ENCODE assay signal across 28 mouse cellular contexts in the genomic region with DNA sequence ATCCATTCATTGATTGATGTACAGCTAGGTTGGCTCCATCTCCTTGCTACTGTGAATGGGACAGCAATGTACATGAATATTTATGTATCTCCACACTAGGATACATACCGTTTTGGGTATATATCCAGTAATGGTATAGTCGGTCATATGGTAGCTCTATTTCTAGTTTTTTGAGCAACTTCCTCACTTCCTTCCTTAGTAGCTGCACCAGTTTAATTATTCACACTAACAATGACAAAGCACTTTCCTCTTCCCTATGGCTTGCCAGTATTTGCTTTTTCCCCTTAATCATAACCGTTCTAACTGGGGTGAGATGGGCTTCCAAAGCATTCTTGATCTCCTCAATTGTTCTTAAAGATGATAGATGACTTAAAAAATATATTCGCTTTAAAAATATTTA. TPM values are rescaled to one million over a fixed set of nuclear protein-coding genes. Genes with fewer than 3 reads are reported as not detected.
DNase-seq lines count a peak whose midpoint lies in the region; ATAC-seq and TF ChIP-seq lines count a peak whose summit lies in the region.
"Had no signal": no experiment of that assay in that cellular context is flagged by ENCODE, and none has a peak within 500 bp of the region (broad histone marks: within the 10 kb centered on the region; RNA-seq: fewer than 3 reads in every experiment).

No protein-coding gene starts in this region.

- H3K27ac ChIP-seq in liver, adult 2 months (replicated peaks; ENCODE audit: insufficient read depth, low read depth, low read length): no peak overlapping the region
- no peak overlapping the region for H3K27ac ChIP-seq in liver, postnatal 0 days (ENCODE audit: low read depth)
- no peak overlapping the region for H3K27ac ChIP-seq in thymus, adult 2 months (ENCODE audit: control insufficient read depth, insufficient read depth, low read length)
- H3K27ac ChIP-seq: embryonic facial prominence, embryonic 10.5 days; embryonic facial prominence, embryonic 13.5 days; forebrain, embryonic 12.5 days; forebrain, embryonic 15.5 days; heart, embryonic 15.5 days; hindbrain, embryonic 15.5 days; intestine, embryonic 15.5 days had no signal

- TF ChIP-seq CTCF in liver, adult 2 months (IDR thresholded peaks at IDR 0.05; ENCODE audit: low read depth, low read length): no peak
- TF ChIP-seq CTCF in liver, postnatal 0 days (IDR thresholded peaks at IDR 0.05; ENCODE audit: low read depth): no peak
- no peak for TF ChIP-seq CTCF in thymus, adult 2 months (IDR thresholded peaks at IDR 0.05; ENCODE audit: borderline replicate concordance, control insufficient read depth, extremely low read depth, insufficient read depth, low read length, poor library complexity)

- TF ChIP-seq EP300 in liver, postnatal 0 days (IDR thresholded peaks at IDR 0.05; ENCODE audit: low read depth): no peak

- no peak overlapping the region for H3K9ac ChIP-seq in liver, adult 2 months (ENCODE audit: low read depth, low read length)
- H3K9ac ChIP-seq in liver, postnatal 0 days (replicated peaks): no peak overlapping the region
- H3K9ac ChIP-seq: embryonic facial prominence, embryonic 13.5 days; forebrain, embryonic 12.5 days; forebrain, embryonic 15.5 days; heart, embryonic 12.5 days; heart, embryonic 15.5 days; hindbrain, embryonic 15.5 days; intestine, embryonic 15.5 days had no signal

- H3K4me2 ChIP-seq in liver, postnatal 0 days (ENCODE audit: low read depth, low read length): no peak overlapping the region
- H3K4me2 ChIP-seq: embryonic facial prominence, embryonic 13.5 days; forebrain, embryonic 12.5 days; forebrain, embryonic 15.5 days; heart, embryonic 12.5 days; heart, embryonic 15.5 days; hindbrain, embryonic 15.5 days; intestine, embryonic 15.5 days had no signal

- DNase-seq in liver, adult 2 months (ENCODE audit: extremely low read depth, low read depth, low spot score): peak; percentile 24
- no peak for DNase-seq in liver, postnatal 0 days
- no peak for DNase-seq in heart, postnatal 4 days
- DNase-seq in thymus, adult 2 months: no peak
- no peak for DNase-seq in adrenal gland, adult 18-20 months (ENCODE audit: low spot score in 2 of 2)
- DNase-seq: adrenal gland, postnatal 10 days; adrenal gland, postnatal 36 days; cerebellum, adult 11 months; cerebellum, adult 2 months; cerebellum, adult 9-11 months; cerebellum, postnatal 25 days; embryo, embryonic 11 days; gastrocnemius, postnatal 25 days; heart, postnatal 10 days; heart, postnatal 36 days had no signal

- no peak for ATAC-seq in liver, postnatal 0 days
- ATAC-seq in granulocyte monocyte progenitor cell, adult 5-6 weeks (replicated peaks; ENCODE audit: poor library complexity, severe bottlenecking): peak; percentile 82
- ATAC-seq in megakaryocyte progenitor cell, adult 5-6 weeks (replicated peaks; ENCODE audit: poor library complexity): peak; percentile 83
- ATAC-seq: CD4-positive, CD25-positive, alpha-beta regulatory T cell, adult 4 months; forebrain, embryonic 15.5 days; intestine, embryonic 15.5 days had no signal

- no peaks in the 10 kb centered on the region for H3K27me3 ChIP-seq in liver, adult 2 months (ENCODE audit: control insufficient read depth, insufficient read depth, low read length)
- no peaks in the 10 kb centered on the region for H3K27me3 ChIP-seq in liver, postnatal 0 days (ENCODE audit: insufficient read depth, low read length)
- no peaks in the 10 kb centered on the region for H3K27me3 ChIP-seq in thymus, adult 2 months (ENCODE audit: control insufficient read depth, insufficient read depth, low read length)
- H3K27me3 ChIP-seq: embryonic facial prominence, embryonic 13.5 days; forebrain, embryonic 12.5 days; forebrain, embryonic 15.5 days; heart, embryonic 12.5 days; heart, embryonic 15.5 days; hindbrain, embryonic 15.5 days; intestine, embryonic 15.5 days had no signal

- TF ChIP-seq POLR2A in liver, adult 2 months (IDR thresholded peaks at IDR 0.05; ENCODE audit: extremely low read depth, insufficient read depth, low read length): no peak
- TF ChIP-seq POLR2A in thymus, adult 2 months (IDR thresholded peaks at IDR 0.05; ENCODE audit: control insufficient read depth, extremely low read depth, insufficient read depth, low read length, poor library complexity): no peak

- WGBS in liver, adult 2 months: 63% methylated on average over 4 of the region's 4 CpGs
- 44% methylated on average over 4 of the region's 4 CpGs for WGBS in liver, postnatal 0 days (ENCODE audit: insufficient replicate concordance)
- 46% methylated on average over 4 of the region's 4 CpGs for WGBS in thymus, adult 2 months

- H3K9me3 ChIP-seq in liver, postnatal 0 days (ENCODE audit: low read length): no peaks in the 10 kb centered on the region
- H3K9me3 ChIP-seq: embryonic facial prominence, embryonic 10.5 days; embryonic facial prominence, embryonic 13.5 days; forebrain, embryonic 12.5 days; forebrain, embryonic 15.5 days; heart, embryonic 12.5 days; heart, embryonic 15.5 days; hindbrain, embryonic 15.5 days; intestine, embryonic 15.5 days had no signal

- no peaks in the 10 kb centered on the region; the same call in 1 of the 2 replicates for H3K79me2 ChIP-seq in liver, adult 2 months (ENCODE audit: control insufficient read depth, insufficient read depth, low read length)

- no peak overlapping the region for H3K4me3 ChIP-seq in liver, adult 2 months (ENCODE audit: insufficient read depth, low read depth, low read length)
- H3K4me3 ChIP-seq in liver, postnatal 0 days (ENCODE audit: low read depth, low read length): no peak overlapping the region
- no peak overlapping the region for H3K4me3 ChIP-seq in thymus, adult 2 months (ENCODE audit: control insufficient read depth, insufficient read depth, low read length)
- H3K4me3 ChIP-seq: embryonic facial prominence, embryonic 10.5 days; embryonic facial prominence, embryonic 13.5 days; erythroblast, embryonic 14.5 days; forebrain, embryonic 12.5 days; forebrain, embryonic 15.5 days; heart, embryonic 12.5 days; heart, embryonic 15.5 days; hindbrain, embryonic 15.5 days; intestine, embryonic 15.5 days had no signal

- no peaks in the 10 kb centered on the region; the same call in 1 of the 2 replicates for H3K4me1 ChIP-seq in liver, adult 2 months (ENCODE audit: control insufficient read depth, insufficient read depth, low read length)
- 0 out of 2 replicates have a peak, but pooled peaks cover under 1% of the 10 kb centered on the region for H3K4me1 ChIP-seq in liver, postnatal 0 days (ENCODE audit: insufficient read depth)
- no peaks in the 10 kb centered on the region for H3K4me1 ChIP-seq in thymus, adult 2 months (replicated peaks; ENCODE audit: control insufficient read depth, insufficient read depth, low read length)
- H3K4me1 ChIP-seq: forebrain, embryonic 12.5 days; forebrain, embryonic 15.5 days; heart, embryonic 15.5 days; intestine, embryonic 15.5 days had no signal

- H3K36me3 ChIP-seq in liver, adult 2 months (ENCODE audit: control insufficient read depth, insufficient read depth, low read length): no peaks in the 10 kb centered on the region
- H3K36me3 ChIP-seq in liver, postnatal 0 days (replicated peaks; ENCODE audit: insufficient read depth, low read length): no peaks in the 10 kb centered on the region
- H3K36me3 ChIP-seq in thymus, adult 2 months (ENCODE audit: control insufficient read depth, insufficient read depth, low read length): no peaks in the 10 kb centered on the region
- H3K36me3 ChIP-seq: embryonic facial prominence, embryonic 10.5 days; embryonic facial prominence, embryonic 13.5 days; forebrain, embryonic 12.5 days; forebrain, embryonic 15.5 days; heart, embryonic 12.5 days; heart, embryonic 15.5 days; hindbrain, embryonic 15.5 days; intestine, embryonic 15.5 days had no signal

RNA-seq across cellular contexts. Expression of a gene that starts 15.6 kb away (rescaled TPM):
- 244 and 252 TPM in 2 replicates for total RNA-seq in liver, adult 2 months (2014; rRNA removed)
- 1,223 and 1,483 TPM in 2 replicates for polyA plus RNA-seq in liver, adult 2 months (2012; rRNA removed)
- 34.1 and 42.3 TPM in 2 replicates for polyA plus RNA-seq in liver, postnatal 0 days (2015; fragmentation: Nextera tagmentation; extraction: Ambion mirVana)
- not detected in 2 replicates for total RNA-seq in granulocyte monocyte progenitor cell, adult 5-6 weeks (2014; fragmentation: Nextera tagmentation)
- total RNA-seq in granulocyte monocyte progenitor cell, adult 5-6 weeks (2017): 0.04 TPM in 1 of 2 replicates, not detected in the other
- 0.10 and 0.49 TPM in 2 replicates for total RNA-seq in megakaryocyte progenitor cell, adult 5-6 weeks (2015)
- 0.04 TPM in 1 of 2 replicates, not detected in the other for total RNA-seq in megakaryocyte progenitor cell, adult 5-6 weeks (2017)
- total RNA-seq in heart, postnatal 4 days (2021): 10 to 100 TPM; 79.4 to 83.7 TPM
- 57.5 and 59.2 TPM in 2 replicates for polyA plus RNA-seq in thymus, adult 2 months (2012; rRNA removed)
- 10 to 100 TPM; 11.5 to 34.9 TPM for total RNA-seq in adrenal gland, adult 18-20 months (2021)
- total RNA-seq: MEL had no signal

Comparison
In these comparisons a context has a peak if more than half of its experiments do, and no peak if none do; other contexts are left out.
1. RNA of a gene that starts 15.6 kb away (total RNA-seq): 244 to 252 TPM in liver, adult 2 months, 79.4 to 83.7 TPM in heart, postnatal 4 days and 11.5 to 34.9 TPM in adrenal gland, adult 18-20 months; 0.04 to 0.49 TPM in megakaryocyte progenitor cell, adult 5-6 weeks and 0.04 TPM in granulocyte monocyte progenitor cell, adult 5-6 weeks; every median in the first group is over 4 times any median in the second.